16 mouse cellular contexts compared by ENCODE assay signal in the genomic region with DNA sequence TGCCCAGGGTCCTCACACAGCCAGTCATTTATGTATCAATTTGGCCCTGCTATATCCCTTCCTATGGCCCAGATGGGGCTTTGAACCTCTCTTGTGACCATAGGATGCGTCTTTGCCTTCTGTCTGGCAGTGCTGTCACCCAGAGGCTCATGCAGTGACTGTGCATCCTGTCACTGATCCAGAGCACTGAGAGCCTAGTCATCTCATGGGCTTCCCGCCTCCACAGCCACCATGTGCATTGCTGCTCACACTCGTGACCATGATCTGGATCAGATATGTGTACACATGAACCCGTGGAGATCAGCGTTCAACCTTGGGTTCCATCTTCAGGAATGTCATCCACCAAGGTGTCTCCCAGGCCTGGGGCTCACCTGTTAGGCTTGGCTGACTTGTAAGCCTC.
"Had no signal": no experiment of that assay in that cellular context is flagged by ENCODE, and none has a peak within 500 bp of the region (broad histone marks: within the 10 kb centered on the region; RNA-seq: fewer than 3 reads in every experiment).

No protein-coding gene starts in this region.

- H3K9me3 ChIP-seq: neural tube, embryonic 13.5 days; neural tube, embryonic 15.5 days; stomach, embryonic 15.5 days had no signal

- H3K4me3 ChIP-seq: neural tube, embryonic 13.5 days; neural tube, embryonic 15.5 days; stomach, embryonic 15.5 days had no signal

- H3K27ac ChIP-seq: neural tube, embryonic 13.5 days; neural tube, embryonic 15.5 days; stomach, embryonic 15.5 days; stomach, postnatal 0 days had no signal

- H3K36me3 ChIP-seq: neural tube, embryonic 13.5 days; neural tube, embryonic 15.5 days; stomach, embryonic 15.5 days had no signal

- H3K4me1 ChIP-seq: stomach, embryonic 15.5 days had no signal

- H3K27me3 ChIP-seq: neural tube, embryonic 13.5 days; neural tube, embryonic 15.5 days; stomach, embryonic 15.5 days had no signal

- DNase-seq: retina, postnatal 1 day; right cerebral cortex, adult 18-20 months; right cerebral cortex, postnatal 14 days; right cerebral cortex, postnatal 25 days; right cerebral cortex, postnatal 4 days; spleen, adult 18-20 months; thymus, adult 18-20 months; thymus, adult 2 months; thymus, postnatal 14 days; thymus, postnatal 25 days; thymus, postnatal 36 days; thymus, postnatal 4 days had no signal

- H3K4me2 ChIP-seq: neural tube, embryonic 13.5 days; neural tube, embryonic 15.5 days; stomach, embryonic 15.5 days had no signal

- H3K9ac ChIP-seq: neural tube, embryonic 13.5 days; neural tube, embryonic 15.5 days; stomach, embryonic 15.5 days had no signal
